Mouse (Mus musculus) intestine, postnatal 0 days (tissue): ENCODE measurements around the gene Iqch. TPM values are rescaled to one million over a fixed set of nuclear protein-coding genes. Genes with fewer than 3 reads are reported as not detected.
A peak's percentile ranks its signal among the peaks of the same experiment; 100 is the strongest.

ENCODE experiments used
- ATAC-seq: fragments of 200-750 bp; cut with Nextera tagmentation; 2 replicates; pipeline ENCODE4 v1.8.0; 2017; ENCODE audit warnings: mild to moderate bottlenecking, moderate TSS enrichment, moderate library complexity
- H3K27ac ChIP-seq: fragments of 300-500 bp; sonication (generic); 2 replicates; pipeline ENCODE4 v1.5.1; 2014; ENCODE audit warnings: mild to moderate bottlenecking, low read depth, low read length, moderate library complexity
- H3K27me3 ChIP-seq: fragments of 300-500 bp; sonication (generic); replicated peaks from 2 replicates; pipeline ENCODE4 v1.6.1; 2014; ENCODE audit warnings: low read length, mixed read lengths; ENCODE audit not compliant: control insufficient read depth, insufficient read depth
- H3K36me3 ChIP-seq: fragments of 300-500 bp; sonication (generic); 2 replicates; pipeline ENCODE4 v1.6.1; 2014; ENCODE audit warnings: mild to moderate bottlenecking, moderate library complexity; ENCODE audit not compliant: control insufficient read depth, insufficient read depth
- H3K4me1 ChIP-seq: fragments of 300-500 bp; sonication (generic); replicated peaks from 2 replicates; pipeline ENCODE4 v1.6.1; 2014; ENCODE audit warnings: antibody characterized with exemption, low read length, mixed read lengths; ENCODE audit not compliant: control insufficient read depth, insufficient read depth
- H3K4me2 ChIP-seq: fragments of 300-500 bp; sonication (generic); replicated peaks from 2 replicates; pipeline ENCODE4 v1.6.1; 2014; ENCODE audit warnings: low read depth, mild to moderate bottlenecking, moderate library complexity
- H3K4me3 ChIP-seq: fragments of 300-500 bp; sonication (generic); 2 replicates; pipeline ENCODE4 v1.5.1; 2014; ENCODE audit warnings: low read depth, low read length
- H3K9ac ChIP-seq: fragments of 300-500 bp; sonication (generic); 2 replicates; pipeline ENCODE4 v1.6.1; 2014; ENCODE audit warnings: mild to moderate bottlenecking, low read depth, low read length
- H3K9me3 ChIP-seq: fragments of 300-500 bp; sonication (generic); 2 replicates; pipeline ENCODE4 v1.6.1; 2016; ENCODE audit warnings: mixed run types; ENCODE audit not compliant: control insufficient read depth
- CTCF ChIP-seq: sonication (generic); IDR thresholded peaks from 2 replicates; pipeline ENCODE4 v1.5.1; 2016; ENCODE audit warnings: low read depth, mild to moderate bottlenecking, control low read depth, antibody characterized with exemption, moderate library complexity
- WGBS: fragments of 180-500 bp; shearing (Covaris S2); extraction: QIAGEN DNeasy Blood & Tissue Kit; methylation state at CpG from one replicate; pipeline ENCODE4 v1.1.7; 2014; 5-methylcytosine and 5-hydroxymethylcytosine counted together
- polyA plus RNA-seq: library from polyadenylated mRNA; unstranded; fragments of >200 nt; fragmentation: Nextera tagmentation; extraction: Ambion mirVana; gene quantifications from 2 replicates; pipeline ENCODE4 v1.2.1, GENCODE M21; 2015

Gene Iqch
- polyA plus RNA-seq, 1 experiment from 2014 or later: not detected

- Histone ChIP-seq H3K36me3 (peaks cover 60% of the 10 kb centered on the region), H3K4me2 (no peak overlapping the region), H3K27me3 (no peaks in the 10 kb centered on the region), H3K9ac (no peak overlapping the region), H3K4me1 (no peaks in the 10 kb centered on the region), H3K27ac (no peak overlapping the region), H3K4me3 (no peak overlapping the region), H3K9me3 (no peaks in the 10 kb centered on the region)
- WGBS: 80% methylated on average over 9 of the region's 9 CpGs
- ATAC-seq: no peak
- TF ChIP-seq CTCF: no peak
Measured at GRCm38 (mm10) chr9:63647581-63648519, 45.6 kb upstream of the Iqch start.

- no peak for ATAC-seq
- WGBS: 78% methylated on average over 8 of the region's 8 CpGs
- Histone ChIP-seq H3K9me3 (no peaks in the 10 kb centered on the region), H3K4me2 (no peak overlapping the region), H3K36me3 (peaks cover 51% of the 10 kb centered on the region; the same call in 1 of the 2 replicates), H3K27me3 (no peaks in the 10 kb centered on the region), H3K4me3 (no peak overlapping the region), H3K9ac (no peak overlapping the region), H3K4me1 (no peaks in the 10 kb centered on the region), H3K27ac (no peak overlapping the region)
- TF ChIP-seq CTCF: no peak
Measured at GRCm38 (mm10) chr9:63645084-63645483, 42.8 kb upstream of the Iqch start.

- Histone ChIP-seq H3K36me3 (peaks cover 51% of the 10 kb centered on the region; the same call in 1 of the 2 replicates), H3K9me3 (no peaks in the 10 kb centered on the region), H3K4me3 (no peak overlapping the region), H3K27me3 (no peaks in the 10 kb centered on the region), H3K27ac (peak overlapping the region; percentile 28; the same call in 1 of the 2 replicates), H3K4me2 (no peak overlapping the region), H3K9ac (no peak overlapping the region), H3K4me1 (no peaks in the 10 kb centered on the region)
- ATAC-seq: 0 out of 2 replicates have a peak, but pooled peaks have one; percentile 29
- TF ChIP-seq CTCF: no peak
- 83% methylated on average over 6 of the region's 6 CpGs for WGBS
Measured at GRCm38 (mm10) chr9:63644011-63644410, 41.7 kb upstream of the Iqch start.

- no peak for TF ChIP-seq CTCF
- no peak overlapping the region for H3K9ac ChIP-seq
- no peak overlapping the region for H3K4me2 ChIP-seq
- H3K4me3 ChIP-seq: no peak overlapping the region
- peaks cover 55% of the 10 kb centered on the region for H3K36me3 ChIP-seq
- H3K27ac ChIP-seq: no peak overlapping the region
- no peak for ATAC-seq
- no peaks in the 10 kb centered on the region for H3K9me3 ChIP-seq
- no peaks in the 10 kb centered on the region for H3K27me3 ChIP-seq
- 94% methylated on average over 4 of the region's 4 CpGs for WGBS
- no peaks in the 10 kb centered on the region for H3K4me1 ChIP-seq
Measured at GRCm38 (mm10) chr9:63641983-63642646, 39.8 kb upstream of the Iqch start.

- no peak for TF ChIP-seq CTCF
- WGBS: 77% methylated on average over 7 of the region's 7 CpGs
- H3K27me3 ChIP-seq: no peaks in the 10 kb centered on the region
- H3K4me2 ChIP-seq: no peak overlapping the region
- H3K27ac ChIP-seq: no peak overlapping the region
- no peak for ATAC-seq
- peaks cover 53% of the 10 kb centered on the region for H3K36me3 ChIP-seq
- H3K9me3 ChIP-seq: no peaks in the 10 kb centered on the region
- no peak overlapping the region for H3K4me3 ChIP-seq
- H3K4me1 ChIP-seq: no peaks in the 10 kb centered on the region
- H3K9ac ChIP-seq: no peak overlapping the region
Measured at GRCm38 (mm10) chr9:63636113-63636512, 33.8 kb upstream of the Iqch start.

- H3K27me3 ChIP-seq: no peaks in the 10 kb centered on the region
- H3K9ac ChIP-seq: no peak overlapping the region
- ATAC-seq: no peak
- H3K4me2 ChIP-seq: no peak overlapping the region
- no peak overlapping the region for H3K27ac ChIP-seq
- no peaks in the 10 kb centered on the region for H3K9me3 ChIP-seq
- no peak overlapping the region for H3K4me3 ChIP-seq
- no peak for TF ChIP-seq CTCF
- 50% methylated on average over 7 of the region's 7 CpGs for WGBS
- H3K36me3 ChIP-seq: peaks cover 52% of the 10 kb centered on the region
- no peaks in the 10 kb centered on the region for H3K4me1 ChIP-seq
Measured at GRCm38 (mm10) chr9:63633334-63633733, 31.0 kb upstream of the Iqch start.
